Mouse (Mus musculus) embryonic facial prominence, embryonic 14.5 days (tissue): Measurements from ENCODE around the gene Cdh3. TPM values are rescaled to one million over a fixed set of nuclear protein-coding genes. Genes with fewer than 3 reads are reported as not detected.

Source experiments
- ATAC-seq: fragments of 200-750 bp; cut with Nextera tagmentation; 2 replicates; pipeline ENCODE4 v1.8.0; 2017; ENCODE audit warnings: low read depth, moderate number of reproducible peaks, moderate TSS enrichment
- DNase-seq: peaks from one replicate; pipeline ENCODE4 v3.0.0-alpha.2; 2015; ENCODE audit warnings: low spot score
- H3K27ac ChIP-seq: fragments of 300-500 bp; sonication (generic); replicated peaks from 2 replicates; pipeline ENCODE4 v1.5.1; 2014; ENCODE audit warnings: low read depth, mild to moderate bottlenecking, low read length, moderate library complexity
- H3K27me3 ChIP-seq: fragments of 300-500 bp; sonication (generic); replicated peaks from 2 replicates; pipeline ENCODE4 v1.6.1; 2014; ENCODE audit warnings: low read length; ENCODE audit not compliant: control insufficient read depth, insufficient read depth
- H3K36me3 ChIP-seq: fragments of 300-500 bp; sonication (generic); 2 replicates; pipeline ENCODE4 v1.6.1; 2014; ENCODE audit warnings: low read length, mixed read lengths; ENCODE audit not compliant: control insufficient read depth, insufficient read depth
- H3K4me1 ChIP-seq: fragments of 300-500 bp; sonication (generic); 2 replicates; pipeline ENCODE4 v1.6.1; 2014; ENCODE audit warnings: antibody characterized with exemption, low read length; ENCODE audit not compliant: control insufficient read depth, insufficient read depth
- H3K4me2 ChIP-seq: fragments of 300-500 bp; sonication (generic); 2 replicates; pipeline ENCODE4 v1.6.1; 2014; ENCODE audit warnings: low read depth, mild to moderate bottlenecking, low read length, moderate library complexity, mixed read lengths
- H3K4me3 ChIP-seq: fragments of 300-500 bp; sonication (generic); 2 replicates; pipeline ENCODE4 v1.5.1; 2014; ENCODE audit warnings: low read depth, mild to moderate bottlenecking, low read length
- H3K9ac ChIP-seq: fragments of 300-500 bp; sonication (generic); 2 replicates; pipeline ENCODE4 v1.6.1; 2014; ENCODE audit warnings: low read depth, mild to moderate bottlenecking, low read length, moderate library complexity, mixed read lengths
- H3K9me3 ChIP-seq: fragments of 300-500 bp; sonication (generic); 2 replicates; pipeline ENCODE4 v1.6.1; 2016; ENCODE audit warnings: low read length; ENCODE audit not compliant: control insufficient read depth
- WGBS: fragments of 180-500 bp; shearing (Covaris S2); extraction: QIAGEN DNeasy Blood & Tissue Kit; methylation state at CpG from one replicate; pipeline ENCODE4 v1.1.7; 2014; 5-methylcytosine and 5-hydroxymethylcytosine counted together
- polyA plus RNA-seq: library from polyadenylated mRNA; unstranded; fragments of >200 nt; fragmentation: Nextera tagmentation; extraction: Ambion mirVana; gene quantifications from 2 replicates; pipeline ENCODE4 v1.2.1, GENCODE M21; 2014

The Cdh3 gene
- polyA plus RNA-seq, 1 experiment from 2014 or later, result 9.8 TPM

DNA sequence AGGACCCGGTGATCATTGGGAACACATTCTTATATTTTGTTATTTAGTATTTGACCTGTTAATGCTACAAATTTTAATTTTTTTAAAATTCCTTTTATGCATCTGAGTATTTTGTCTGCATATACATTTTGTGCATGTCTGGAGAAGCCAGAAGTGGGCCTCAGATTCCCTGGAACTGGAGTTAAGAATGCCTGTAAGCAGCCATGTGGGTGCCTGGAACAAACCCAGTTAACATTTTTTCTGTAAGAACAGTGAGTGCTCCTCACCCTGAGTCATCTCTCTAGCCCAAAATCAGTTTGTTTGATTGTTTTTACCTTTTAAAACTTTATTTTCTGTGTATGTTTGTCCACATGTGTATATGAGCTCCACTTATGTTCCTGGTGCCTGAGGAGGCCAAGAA, 4.6 kb upstream of the Cdh3 start:
- no peak for DNase-seq
- H3K27ac ChIP-seq, result peak overlapping the region; percentile 63; the same call in 1 of the 2 replicates
- peaks cover 20% of the 10 kb centered on the region for H3K4me1 ChIP-seq
- H3K9me3 ChIP-seq, result no peaks in the 10 kb centered on the region
- no peak overlapping the region for H3K4me3 ChIP-seq
- no peak for ATAC-seq
- H3K9ac ChIP-seq, result no peak overlapping the region
- no peak overlapping the region for H3K4me2 ChIP-seq
- 74% methylated on average over 1 of the region's 1 CpGs for WGBS
- no peaks in the 10 kb centered on the region for H3K36me3 ChIP-seq
- H3K27me3 ChIP-seq, result peaks cover 11% of the 10 kb centered on the region; the same call in 1 of the 2 replicates

DNA sequence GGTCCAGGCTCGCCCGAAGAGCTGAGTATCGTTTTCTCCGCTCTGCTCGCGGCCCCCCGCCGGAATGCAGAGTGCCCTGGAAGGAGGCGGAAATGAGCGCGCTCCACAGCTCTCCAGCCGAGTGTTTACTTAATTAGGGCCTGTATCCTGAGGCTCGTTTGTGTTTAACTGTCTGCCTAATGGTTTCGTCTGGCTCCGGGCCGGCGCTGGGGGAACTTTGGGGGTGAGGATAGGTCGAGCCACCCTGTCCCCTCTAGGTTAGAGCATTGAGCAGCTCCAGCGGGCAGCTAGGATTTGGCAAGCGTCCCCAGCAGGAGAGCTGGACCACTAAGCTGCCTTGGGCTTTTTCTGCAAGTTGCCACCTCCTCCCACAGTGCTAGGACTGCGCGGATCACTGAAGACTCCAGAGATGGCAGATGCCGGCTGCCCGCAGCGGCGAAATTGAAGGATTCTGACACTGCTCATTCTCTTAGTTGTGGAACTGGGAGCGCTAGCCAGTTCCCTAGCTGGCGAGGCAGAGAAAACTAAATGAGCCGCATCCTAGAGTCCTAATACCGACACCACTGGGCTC, 2.8 kb upstream of the Cdh3 start:
- peak overlapping the region; percentile 36 for H3K4me3 ChIP-seq
- H3K36me3 ChIP-seq, result no peaks in the 10 kb centered on the region
- H3K9me3 ChIP-seq, result no peaks in the 10 kb centered on the region
- peaks cover 26% of the 10 kb centered on the region for H3K4me1 ChIP-seq
- 2% methylated on average over 30 of the region's 30 CpGs for WGBS
- peak overlapping the region; percentile 61 for H3K27ac ChIP-seq
- peak; percentile 45; the same call in 1 of the 2 replicates for ATAC-seq
- H3K4me2 ChIP-seq, result peak overlapping the region; percentile 87
- H3K27me3 ChIP-seq, result peaks cover 11% of the 10 kb centered on the region; the same call in 1 of the 2 replicates
- peak overlapping the region; percentile 57 for H3K9ac ChIP-seq
- DNase-seq, result peak; percentile 87

DNA sequence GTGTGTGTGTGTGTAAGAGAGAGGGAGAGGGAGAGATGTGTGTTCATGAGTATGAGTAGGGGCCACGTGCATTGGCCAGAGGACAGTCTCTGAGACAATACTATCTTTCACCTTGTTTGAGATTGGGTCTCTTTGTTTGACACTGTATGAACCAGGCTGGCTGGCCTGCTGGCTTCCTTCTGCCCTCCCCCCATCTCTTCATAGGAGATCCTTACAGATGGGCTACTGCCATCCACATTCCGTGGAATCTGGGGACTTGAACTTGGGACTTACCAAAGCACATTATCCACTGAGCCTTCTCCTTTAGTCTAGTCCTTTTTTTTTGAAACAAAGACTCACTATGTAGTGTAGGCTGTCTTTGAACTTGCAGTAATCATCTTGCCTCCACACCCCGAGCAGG, 2.2 kb upstream of the Cdh3 start:
- Histone ChIP-seq H3K36me3 (no peaks in the 10 kb centered on the region), H3K27me3 (peaks cover 11% of the 10 kb centered on the region; the same call in 1 of the 2 replicates), H3K4me3 (no peak overlapping the region), H3K9ac (peak overlapping the region; percentile 57; the same call in 1 of the 2 replicates), H3K4me1 (peaks cover 26% of the 10 kb centered on the region), H3K9me3 (no peaks in the 10 kb centered on the region), H3K4me2 (peak overlapping the region; percentile 87), H3K27ac (no peak overlapping the region; the same call in 1 of the 2 replicates)
- no peak for DNase-seq
- ATAC-seq, result no peak
- WGBS, result 22% methylated on average over 3 of the region's 3 CpGs

DNA sequence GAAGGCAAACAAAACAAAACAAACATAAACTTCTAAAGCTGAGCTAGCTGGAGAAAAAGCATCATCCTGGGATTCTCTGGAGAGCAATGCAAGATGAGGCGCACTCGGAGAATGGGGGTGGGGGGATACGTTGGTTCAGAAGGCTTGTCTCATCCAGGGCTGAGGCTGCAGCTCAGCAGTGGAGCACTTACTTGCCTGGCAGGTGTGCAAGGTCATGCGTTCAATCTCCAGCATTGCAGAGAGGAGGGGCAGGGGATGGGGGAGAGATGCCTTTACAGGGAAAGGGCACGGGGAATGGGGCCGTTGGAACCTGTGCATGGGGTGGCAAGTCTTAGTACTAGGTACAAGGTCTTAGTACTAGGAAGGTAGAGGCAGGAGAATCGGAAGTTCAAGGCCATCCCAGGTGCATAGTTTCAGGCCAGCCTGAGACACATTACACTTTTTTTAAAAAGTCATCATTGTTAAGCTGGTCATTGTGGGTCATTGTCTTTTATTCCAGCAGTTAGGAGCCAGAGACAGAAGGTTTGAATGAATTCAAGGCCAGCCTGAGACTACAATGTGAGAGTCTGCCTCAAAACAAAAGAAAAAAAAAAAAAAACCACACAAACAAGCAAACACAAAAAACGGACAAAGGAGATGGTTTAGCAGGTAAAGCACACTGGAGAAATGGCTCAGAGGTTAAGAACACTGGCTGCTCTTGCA, 1.5 kb upstream of the Cdh3 start:
- Histone ChIP-seq H3K4me1 (peaks cover 26% of the 10 kb centered on the region), H3K9ac (no peak overlapping the region), H3K4me3 (no peak overlapping the region), H3K9me3 (no peaks in the 10 kb centered on the region), H3K36me3 (no peaks in the 10 kb centered on the region), H3K4me2 (no peak overlapping the region), H3K27me3 (peaks cover 11% of the 10 kb centered on the region; the same call in 1 of the 2 replicates), H3K27ac (no peak overlapping the region)
- DNase-seq (no peak), ATAC-seq (no peak)
- 62% methylated on average over 8 of the region's 8 CpGs for whole genome bisulfite sequencing

DNA sequence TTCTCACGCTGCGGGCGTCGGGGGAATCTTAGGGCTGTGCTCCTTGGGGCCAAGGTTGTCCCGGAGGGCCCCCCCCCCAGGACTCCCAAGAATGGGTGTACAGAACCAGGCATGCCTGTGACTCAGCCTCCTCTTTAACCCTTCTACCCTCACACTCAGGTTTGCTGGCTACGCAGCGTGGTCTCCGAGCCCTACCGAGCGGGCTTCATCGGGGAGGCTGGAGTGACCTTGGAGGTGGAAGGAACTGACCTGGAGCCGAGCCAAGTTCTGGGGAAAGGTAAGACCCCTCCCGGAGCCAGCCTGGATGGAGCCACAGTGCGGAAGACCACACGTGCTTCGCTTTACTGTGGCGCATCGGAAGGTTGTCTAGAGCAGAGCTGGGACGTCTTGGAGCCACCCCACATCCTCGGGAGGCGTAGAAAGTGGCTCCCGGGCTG, 392 bp downstream of the Cdh3 start:
- peak; percentile 10 for ATAC-seq
- no peak for DNase-seq
- peaks cover 23% of the 10 kb centered on the region for H3K4me1 ChIP-seq

DNA sequence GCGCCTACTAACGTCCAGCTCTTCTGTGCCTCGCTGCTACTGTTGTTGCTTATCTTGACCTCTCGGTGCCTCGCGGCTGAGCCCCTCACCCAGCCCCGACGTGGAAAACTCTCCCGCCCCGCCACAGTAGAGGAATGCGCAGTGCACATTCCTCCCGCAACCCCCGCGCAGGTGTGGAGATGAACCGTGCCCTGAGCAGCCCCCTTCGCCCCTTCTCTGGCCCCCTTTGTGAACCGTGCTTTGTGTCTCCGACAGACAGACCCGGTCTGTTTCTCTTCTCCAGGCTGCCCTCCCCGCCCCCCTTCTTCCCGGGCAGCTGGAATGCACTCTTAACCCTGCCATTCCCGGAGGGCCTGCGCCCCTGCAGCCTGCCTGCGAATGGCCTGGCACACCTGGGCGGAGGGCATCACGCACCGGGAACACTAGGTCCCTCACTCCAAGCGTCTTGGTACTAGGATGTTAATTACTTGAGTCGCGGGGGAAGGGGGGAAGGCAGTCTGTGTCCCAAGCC, 895 bp downstream of the Cdh3 start:
- H3K27ac ChIP-seq, result peak overlapping the region; percentile 52
- H3K9ac ChIP-seq, result peak overlapping the region; percentile 63
- peaks cover 11% of the 10 kb centered on the region for H3K27me3 ChIP-seq
- H3K9me3 ChIP-seq, result no peaks in the 10 kb centered on the region
- H3K36me3 ChIP-seq, result no peaks in the 10 kb centered on the region
- DNase-seq (peak; percentile 22), ATAC-seq (peak; percentile 11; the same call in 1 of the 2 replicates)
- H3K4me1 ChIP-seq, result peaks cover 23% of the 10 kb centered on the region
- H3K4me2 ChIP-seq, result peak overlapping the region; percentile 69
- peak overlapping the region; percentile 46 for H3K4me3 ChIP-seq
- under 1% methylated on average over 27 of the region's 30 CpGs for WGBS

More for the DNA sequence above, 392 bp downstream of the Cdh3 start:
- Histone ChIP-seq H3K27me3 (peaks cover 11% of the 10 kb centered on the region), H3K9ac (peak overlapping the region; percentile 63), H3K36me3 (no peaks in the 10 kb centered on the region), H3K4me2 (peak overlapping the region; percentile 69), H3K9me3 (no peaks in the 10 kb centered on the region), H3K27ac (peak overlapping the region; percentile 52), H3K4me3 (peak overlapping the region; percentile 46)
- WGBS, result 3% methylated on average over 12 of the region's 22 CpGs

DNA sequence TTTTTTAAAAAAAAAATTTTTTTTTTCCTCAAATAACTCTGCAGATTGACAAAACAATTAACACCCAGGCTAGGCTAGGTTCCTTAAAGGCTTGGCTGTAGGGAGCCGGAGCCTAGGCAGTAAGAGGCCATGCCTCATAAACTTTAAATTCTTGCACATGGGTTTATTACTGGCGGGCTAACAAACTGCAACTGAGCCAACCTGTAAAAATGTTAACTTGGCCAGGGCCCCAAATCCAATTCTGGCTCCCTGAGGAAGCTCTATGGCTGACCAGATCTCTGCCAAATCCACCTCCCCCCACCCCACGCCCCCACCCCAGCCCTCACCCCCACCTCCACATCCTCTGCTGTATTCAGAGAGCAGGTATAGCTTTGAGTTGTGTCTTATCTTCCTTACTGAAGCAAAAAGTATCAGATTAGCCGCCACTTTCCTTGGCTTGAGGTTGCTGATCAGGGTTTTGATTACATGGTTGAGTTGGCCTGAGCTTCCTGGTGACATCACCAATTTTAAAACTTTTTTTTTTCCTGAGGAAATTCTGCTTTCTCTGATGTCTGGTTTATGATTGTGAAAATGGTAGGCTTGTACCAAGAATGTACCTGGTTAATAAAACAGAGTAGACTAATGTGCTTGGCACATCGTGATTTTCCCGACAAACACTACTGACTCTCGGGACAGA, 1.9 kb downstream of the Cdh3 start:
- H3K9me3 ChIP-seq, result no peaks in the 10 kb centered on the region
- peak overlapping the region; percentile 63; the same call in 1 of the 2 replicates for H3K9ac ChIP-seq
- H3K4me3 ChIP-seq, result peak overlapping the region; percentile 46
- H3K27me3 ChIP-seq, result peaks cover 6% of the 10 kb centered on the region; the same call in 1 of the 2 replicates
- WGBS, result 34% methylated on average over 7 of the region's 7 CpGs
- no peak for ATAC-seq
- H3K36me3 ChIP-seq, result 0 out of 2 replicates have a peak, but pooled peaks cover 2% of the 10 kb centered on the region
- peaks cover 24% of the 10 kb centered on the region for H3K4me1 ChIP-seq
- peak overlapping the region; percentile 69 for H3K4me2 ChIP-seq
- peak; percentile 72 for DNase-seq
- peak overlapping the region; percentile 52; the same call in 1 of the 2 replicates for H3K27ac ChIP-seq

DNA sequence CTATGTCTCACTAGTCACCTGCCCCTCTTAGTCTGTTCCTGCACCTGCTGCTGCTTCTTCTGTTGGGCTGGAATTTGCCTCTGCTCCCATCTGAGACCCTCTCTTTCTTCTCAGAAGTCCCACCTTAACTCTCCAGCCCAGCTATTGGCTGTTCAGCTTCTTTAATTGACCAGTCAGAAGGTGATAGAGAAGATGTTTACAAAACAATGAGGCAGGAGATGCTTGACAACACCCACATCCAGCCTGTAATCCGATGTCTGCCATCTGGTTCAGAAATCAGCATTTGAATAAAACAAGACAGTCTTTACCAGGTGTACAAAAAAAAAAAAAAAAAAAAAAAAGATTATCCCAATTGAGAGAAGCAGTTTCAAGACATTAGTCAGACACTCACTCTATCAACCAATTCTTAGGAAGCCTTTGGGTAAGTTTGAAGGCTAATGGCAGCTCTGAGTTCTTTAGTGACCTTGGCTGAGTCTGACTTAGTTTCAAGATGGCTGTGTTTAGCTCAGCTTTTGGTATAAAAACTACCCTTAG, 5.3 kb downstream of the Cdh3 start:
- ATAC-seq (no peak), DNase-seq (no peak)
- no peak overlapping the region for H3K4me2 ChIP-seq
- no peaks in the 10 kb centered on the region; the same call in 1 of the 2 replicates for H3K27me3 ChIP-seq
- no peak overlapping the region for H3K27ac ChIP-seq
- WGBS, result 36% methylated on average over 1 of the region's 1 CpGs
- no peak overlapping the region for H3K9ac ChIP-seq
- no peaks in the 10 kb centered on the region for H3K9me3 ChIP-seq
- H3K4me3 ChIP-seq, result no peak overlapping the region
- peaks cover 16% of the 10 kb centered on the region for H3K4me1 ChIP-seq
- 0 out of 2 replicates have a peak, but pooled peaks cover 3% of the 10 kb centered on the region for H3K36me3 ChIP-seq
